Mouse (Mus musculus) duodenum, adult 2 months (tissue): ENCODE measurements around the gene Atp6v0a1. TPM values are rescaled to one million over a fixed set of nuclear protein-coding genes. Genes with fewer than 3 reads are reported as not detected.

ENCODE experiments used
- polyA plus RNA-seq: library from polyadenylated mRNA; depleted of rRNA; stranded (reverse); fragments of >200 nt; gene quantifications from 2 replicates; pipeline ENCODE4 v1.2.3, GENCODE M21; 2012; ENCODE audit warnings: low replicate concordance; rRNA removed

Gene Atp6v0a1
- polyA plus RNA-seq, result 75.6 and 77.5 TPM in 2 replicates

DNA sequence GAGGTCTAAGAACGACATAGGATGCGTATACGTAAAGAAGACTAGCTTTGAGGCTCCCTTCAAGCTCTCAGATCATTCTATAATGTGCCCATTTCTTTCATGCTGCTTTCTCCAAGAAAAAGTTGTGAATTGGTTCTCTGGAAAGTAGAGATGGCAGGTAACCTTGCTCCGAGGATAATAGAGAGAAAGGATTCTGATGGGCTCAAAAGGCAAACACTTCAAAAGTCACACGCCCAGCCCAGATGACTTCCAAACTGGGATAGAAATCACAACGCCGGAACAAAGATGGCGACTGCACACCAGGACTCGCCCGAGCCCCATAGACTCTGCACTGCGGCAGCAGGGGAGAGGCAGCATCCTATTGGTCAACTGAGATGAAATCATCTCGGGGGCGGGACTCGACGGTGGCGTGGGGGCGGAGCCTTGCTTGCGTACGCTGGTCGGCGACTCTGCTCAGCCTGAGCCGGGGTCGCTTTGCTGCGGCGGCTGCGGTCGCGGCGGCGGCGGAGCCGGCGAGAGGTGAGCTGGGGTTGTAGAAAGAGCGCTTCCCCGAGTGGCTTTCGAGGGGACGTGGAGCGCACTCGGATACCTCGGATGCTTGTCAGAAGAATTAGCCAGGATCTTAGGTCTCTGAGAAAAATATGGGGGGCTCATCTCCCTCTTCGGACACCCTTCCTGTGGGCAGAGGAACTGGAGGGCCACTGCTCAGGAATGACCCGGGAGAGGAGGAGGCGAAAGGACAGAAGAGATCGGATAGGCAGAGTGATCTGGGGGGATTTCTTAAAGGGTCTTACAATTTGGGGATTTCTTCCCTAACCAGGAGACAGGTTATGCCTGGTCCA lies at the start of gene Atp6v0a1:
TSS of gene Atp6v0a1 (plus strand) at position 407 of the 842 bp plus-strand sequence.

DNA sequence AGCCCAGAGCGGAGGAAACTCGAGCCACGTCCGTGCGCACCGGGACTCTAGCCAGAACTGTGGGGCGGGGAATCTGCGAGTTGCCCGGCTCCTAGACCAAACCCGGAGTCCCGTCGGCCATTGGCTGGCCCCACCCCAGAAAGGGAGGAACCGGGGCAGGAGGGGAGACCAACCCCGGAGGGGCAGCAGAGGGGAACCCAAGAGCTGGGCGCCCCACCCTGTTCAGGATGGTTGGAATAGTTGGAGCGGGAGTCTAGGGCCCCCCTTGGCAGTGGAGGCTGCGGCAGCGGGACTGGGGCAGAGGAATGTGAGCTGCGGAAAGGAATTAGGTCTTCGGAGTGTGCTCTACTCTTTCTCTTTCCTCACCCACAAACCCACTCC lies 38.7 kb upstream of the Atp6v0a1 start, which contains the start of gene Cavin1:
TSS of gene Cavin1 (minus strand) at position 331 of the 381 bp plus-strand sequence.

DNA sequence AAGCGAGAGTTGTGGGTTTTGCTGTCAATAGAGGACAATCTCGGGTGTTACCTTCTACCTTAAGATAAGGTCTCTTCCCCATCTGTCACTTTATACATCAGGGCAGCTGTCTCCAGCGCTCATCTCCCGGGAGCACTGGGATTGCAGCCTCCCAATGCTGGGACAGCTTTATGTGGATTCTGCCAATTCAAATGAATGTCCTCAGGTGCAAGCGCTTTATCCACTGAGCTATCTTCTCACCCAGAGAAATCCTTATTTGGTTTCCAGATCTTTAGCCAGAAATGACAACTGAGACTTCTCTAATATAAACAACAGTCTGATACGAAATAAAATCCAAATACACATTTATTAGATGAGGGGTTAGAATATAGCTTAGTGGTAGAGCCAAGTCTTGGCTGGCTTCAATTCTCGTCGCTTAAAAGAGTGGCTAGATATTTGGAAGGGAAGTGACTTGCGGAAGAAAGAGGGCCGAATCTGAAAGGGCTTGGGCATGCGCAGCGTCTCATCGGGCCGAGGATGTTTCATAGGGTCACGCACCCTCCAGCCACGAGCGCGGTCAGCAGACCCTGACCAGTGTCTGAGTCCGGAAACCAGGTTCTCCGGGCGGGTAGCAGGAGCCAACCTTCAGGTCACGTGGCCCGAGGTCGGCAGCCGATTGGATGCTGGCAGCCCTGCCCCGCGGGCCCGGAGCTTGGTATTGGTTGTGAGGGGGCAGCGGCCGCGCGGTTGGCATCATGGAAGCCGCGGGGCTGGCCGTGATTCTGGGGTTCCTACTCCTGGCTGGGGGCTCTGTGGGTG lies 60.3 kb downstream of the Atp6v0a1 start, which contains the start of gene Naglu:
TSS of gene Naglu (plus strand) at position 622 of the 798 bp plus-strand sequence.

DNA sequence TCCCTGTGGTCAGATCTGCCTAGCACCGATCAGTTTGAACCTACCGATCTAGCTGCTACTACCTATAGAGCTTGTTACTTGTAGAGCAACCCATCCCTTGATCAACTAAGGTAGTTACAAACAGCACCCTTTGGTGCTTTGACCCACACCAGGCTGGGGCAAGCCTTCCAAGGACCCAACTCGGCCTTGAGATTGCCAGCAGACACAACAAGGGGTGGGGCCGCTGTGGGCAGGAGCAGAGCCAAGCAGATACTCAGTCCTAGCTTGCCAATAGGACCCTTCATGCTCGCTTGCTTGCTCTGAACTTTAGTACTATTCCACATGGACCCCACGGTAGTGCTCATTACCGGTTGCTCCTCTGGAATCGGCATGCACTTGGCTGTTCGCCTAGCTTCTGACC lies 68.9 kb downstream of the Atp6v0a1 start, which contains the start of gene Hsd17b1:
TSS of gene Hsd17b1 (plus strand) at position 291 of the 400 bp plus-strand sequence.

DNA sequence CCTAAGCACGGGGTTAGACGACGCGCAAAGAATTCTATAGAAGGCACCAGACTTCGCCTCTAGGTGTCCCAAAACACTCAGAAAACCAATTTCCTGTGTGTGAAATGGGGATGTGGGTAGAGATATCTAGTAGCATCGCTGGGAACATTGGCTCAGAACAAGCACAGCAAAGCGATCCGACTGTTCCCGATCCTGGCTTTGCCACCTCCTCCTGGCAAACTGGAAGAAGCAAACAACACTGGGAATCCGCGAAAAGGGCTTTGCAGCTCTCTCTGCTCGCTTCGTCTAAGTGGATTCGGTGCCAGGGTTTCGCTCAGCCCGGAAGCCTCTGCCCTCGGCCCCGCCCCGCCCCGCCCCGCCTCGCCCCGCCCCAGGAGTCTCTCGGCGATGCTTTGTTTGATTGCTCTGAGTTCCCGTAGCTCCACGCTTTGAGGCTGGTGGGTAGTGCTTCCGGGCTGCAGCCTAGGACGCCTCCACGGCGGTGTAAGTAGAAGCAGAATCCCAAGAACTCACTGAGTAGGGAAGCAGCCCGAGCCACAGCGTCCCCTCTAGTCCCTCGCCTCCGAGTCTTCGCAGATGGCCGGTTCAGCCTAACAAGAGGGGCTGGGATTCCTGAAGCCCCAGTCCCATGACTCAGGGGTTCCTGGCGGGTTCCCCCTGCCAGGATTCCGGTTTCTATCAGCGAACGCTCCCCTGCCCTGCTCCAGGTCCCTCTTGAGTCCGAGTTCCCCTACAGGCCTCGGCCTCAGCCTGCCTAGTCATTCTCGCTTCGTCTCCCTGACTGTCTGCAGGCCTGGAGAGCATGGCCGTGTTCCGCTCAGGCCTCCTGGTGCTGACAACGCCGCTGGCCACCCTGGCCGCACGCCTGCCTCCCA lies 73.2 kb downstream of the Atp6v0a1 start, which contains the start of gene Coasy:
TSS of gene Coasy (plus strand) at position 358 of the 875 bp plus-strand sequence.

DNA sequence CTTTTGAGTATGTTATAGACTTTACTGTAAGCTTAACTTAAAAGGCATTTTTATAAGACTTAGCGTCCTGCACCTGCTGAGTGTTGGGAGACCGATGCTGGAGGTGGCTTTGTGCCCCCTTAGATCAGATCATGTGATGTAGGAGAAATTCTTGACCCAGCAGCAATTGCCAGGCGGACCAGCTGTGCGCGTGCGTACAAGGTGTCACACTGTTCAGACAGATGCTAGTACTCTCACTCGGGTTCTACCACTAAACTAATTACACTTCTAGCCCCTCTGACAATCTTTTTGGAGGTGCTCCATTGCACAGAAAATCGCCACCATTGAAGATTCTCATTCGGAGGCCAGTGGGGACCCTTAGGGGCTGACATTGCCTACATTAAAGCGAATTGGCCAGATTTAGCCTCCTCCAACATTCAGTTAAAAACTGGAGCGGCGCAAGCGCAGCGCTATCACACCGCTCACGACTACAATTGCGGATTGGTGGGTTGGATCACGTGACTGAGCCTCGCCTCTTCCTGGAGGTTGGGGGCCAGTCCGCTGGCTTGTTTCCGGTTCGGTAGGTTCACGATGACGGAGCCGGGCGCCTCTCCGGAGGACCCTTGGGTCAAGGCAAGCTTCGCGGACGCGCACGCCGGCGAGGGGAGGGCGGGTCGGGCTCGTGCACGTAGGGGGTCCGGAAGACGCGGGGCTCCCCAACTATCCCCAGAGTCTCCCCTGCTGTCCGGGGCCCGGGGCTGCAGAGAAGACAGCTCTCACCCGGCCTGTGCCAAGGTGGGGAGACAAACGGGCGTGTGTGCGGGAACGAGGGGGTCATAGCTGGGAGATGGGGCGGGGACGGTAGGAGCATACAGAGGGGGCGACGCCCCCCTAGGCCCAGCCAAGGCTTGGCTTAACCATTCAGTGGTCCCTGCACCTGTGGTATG lies 77.8 kb downstream of the Atp6v0a1 start, which contains the start of gene Mlx:
TSS of gene Mlx (plus strand) at position 522 of the 926 bp plus-strand sequence.

DNA sequence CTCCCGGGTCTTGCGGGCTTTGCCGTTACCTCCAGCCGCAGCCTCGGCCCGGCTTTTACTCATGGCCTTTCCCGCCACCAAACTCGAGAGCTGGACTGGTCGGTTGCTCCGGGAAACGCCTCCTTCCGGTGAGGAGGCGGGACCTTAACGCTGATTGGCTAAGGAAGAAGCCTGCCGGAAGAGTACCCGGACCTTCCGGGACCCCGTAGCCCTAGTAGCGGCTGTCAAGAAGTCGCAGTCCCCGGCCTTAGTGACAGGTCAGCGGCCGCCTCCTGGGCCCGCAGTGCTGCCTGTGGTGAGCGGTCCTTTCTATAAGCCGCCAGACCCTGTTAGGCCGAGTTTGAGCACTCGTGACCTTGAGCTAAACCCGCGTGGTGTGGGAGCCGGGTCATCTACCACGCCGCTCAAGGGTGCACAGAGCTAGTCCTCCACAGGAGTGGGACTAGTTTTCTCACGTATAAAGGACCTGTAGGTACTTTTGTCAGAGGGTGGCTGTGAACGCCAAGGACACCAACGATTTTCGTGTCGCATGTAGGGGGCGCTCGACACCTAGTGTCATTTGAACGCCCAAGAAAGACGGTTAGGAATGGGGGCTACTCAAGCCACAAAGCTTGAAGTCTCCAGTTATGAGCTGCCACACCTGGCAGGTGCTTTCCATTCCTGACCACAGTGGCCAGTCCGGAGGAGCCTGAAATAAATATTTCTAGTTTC lies 86.2 kb downstream of the Atp6v0a1 start, which contains the start of gene Psmc3ip:
TSS of gene Psmc3ip (minus strand) at position 123 of the 711 bp plus-strand sequence.

Other genes starting within 250 kb of the Atp6v0a1 start
- gene Kcnh4, start 249.5 kb upstream of the Atp6v0a1 start, polyA plus RNA-seq, result not detected in 2 replicates
- not detected in 2 replicates for gene Hcrt, start 246.5 kb upstream of the Atp6v0a1 start, polyA plus RNA-seq
- 7.8 and 9.0 TPM in 2 replicates for gene Ghdc, start 238.5 kb upstream of the Atp6v0a1 start, polyA plus RNA-seq
- 7.1 and 8.7 TPM in 2 replicates for gene Stat5b, start 158.7 kb upstream of the Atp6v0a1 start, polyA plus RNA-seq
- gene Stat5a, start 150.1 kb upstream of the Atp6v0a1 start, polyA plus RNA-seq, result 4.8 and 8.4 TPM in 2 replicates
- gene Stat3, start 69.9 kb upstream of the Atp6v0a1 start, polyA plus RNA-seq, result 48.3 and 72.0 TPM in 2 replicates
- 27.3 and 28.8 TPM in 2 replicates for gene Cavin1, start 38.6 kb upstream of the Atp6v0a1 start, polyA plus RNA-seq
- 18.0 and 24.9 TPM in 2 replicates for gene Naglu, start 60.6 kb downstream of the Atp6v0a1 start, polyA plus RNA-seq
- gene Hsd17b1, start 69.0 kb downstream of the Atp6v0a1 start, polyA plus RNA-seq, result 0.22 TPM in 1 of 2 replicates, not detected in the other
- 52.0 and 53.1 TPM in 2 replicates for gene Coasy, start 73.1 kb downstream of the Atp6v0a1 start, polyA plus RNA-seq
- gene Mlx, start 77.8 kb downstream of the Atp6v0a1 start, polyA plus RNA-seq, result 55.4 and 114 TPM in 2 replicates
- gene Psmc3ip, start 86.0 kb downstream of the Atp6v0a1 start, polyA plus RNA-seq, result 0.21 and 0.25 TPM in 2 replicates
- gene Retreg3, start 110.4 kb downstream of the Atp6v0a1 start, polyA plus RNA-seq, result 34.1 and 45.4 TPM in 2 replicates
- gene Tubg1, start 110.5 kb downstream of the Atp6v0a1 start, polyA plus RNA-seq, result 12.9 and 14.6 TPM in 2 replicates
- gene Tubg2, start 146.5 kb downstream of the Atp6v0a1 start, polyA plus RNA-seq, result 1.4 and 1.8 TPM in 2 replicates
- gene Cntnap1, start 161.1 kb downstream of the Atp6v0a1 start, polyA plus RNA-seq, result 2.5 and 3.7 TPM in 2 replicates
- 49.1 and 101 TPM in 2 replicates for gene Plekhh3, start 161.9 kb downstream of the Atp6v0a1 start, polyA plus RNA-seq
- gene Ccr10, start 166.0 kb downstream of the Atp6v0a1 start, polyA plus RNA-seq, result 17.2 and 32.6 TPM in 2 replicates
- 16.0 and 18.3 TPM in 2 replicates for gene Ezh1, start 217.0 kb downstream of the Atp6v0a1 start, polyA plus RNA-seq
- gene Ramp2, start 236.6 kb downstream of the Atp6v0a1 start, polyA plus RNA-seq, result 30.1 and 31.9 TPM in 2 replicates
- 87.6 and 146 TPM in 2 replicates for gene Vps25, start 244.3 kb downstream of the Atp6v0a1 start, polyA plus RNA-seq